Mouse (Mus musculus) frontal cortex, adult (tissue): ENCODE measurements around the gene Polr2h.

Source experiments
- ATAC-seq: cut with Nextera tagmentation; 2 replicates; pipeline ENCODE4 v1.9.2; 2017; ENCODE audit warnings: mild to moderate bottlenecking, moderate library complexity, mixed read lengths; ENCODE audit not compliant: low TSS enrichment

Gene Polr2h

DNA sequence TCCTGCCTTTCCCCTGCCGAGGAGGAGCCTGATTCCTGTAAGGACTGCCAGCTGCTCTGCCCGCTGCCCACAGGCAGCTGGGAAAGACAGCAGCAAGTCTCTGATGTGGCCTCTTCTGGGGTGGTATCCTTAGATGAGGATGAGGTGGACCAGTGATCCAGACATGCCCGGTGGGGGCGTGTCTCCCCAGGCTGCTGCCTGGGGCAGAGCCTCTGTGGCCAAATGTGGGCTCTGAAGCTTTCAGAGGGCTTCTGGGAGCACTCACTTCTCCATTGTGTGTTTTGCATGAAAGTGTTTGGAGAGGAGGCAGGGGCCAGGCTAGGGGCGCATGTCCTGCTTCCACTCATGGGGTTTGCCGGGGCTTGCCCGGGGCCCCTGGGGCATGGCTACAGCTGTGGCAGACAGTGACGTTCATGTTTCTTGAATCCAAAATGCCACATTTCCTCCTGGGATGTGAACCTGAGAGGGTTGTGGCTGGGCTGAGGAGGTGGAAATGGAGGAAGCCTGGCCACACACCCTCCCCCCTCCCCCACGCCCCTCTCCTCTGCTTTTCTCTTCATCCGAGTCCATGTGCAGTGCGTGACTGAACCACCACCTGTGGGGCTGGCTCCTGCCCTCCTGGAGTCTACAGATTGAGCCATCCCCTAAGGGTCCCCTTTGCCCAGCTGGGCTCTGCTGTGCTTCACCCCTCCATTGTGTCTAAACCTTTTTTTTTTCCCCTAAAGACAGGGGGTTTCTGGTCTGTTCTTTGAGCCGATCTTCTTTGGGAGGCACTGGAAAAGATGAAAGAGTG is 15.5 kb upstream of the Polr2h start:
- ATAC-seq, result no peak

DNA sequence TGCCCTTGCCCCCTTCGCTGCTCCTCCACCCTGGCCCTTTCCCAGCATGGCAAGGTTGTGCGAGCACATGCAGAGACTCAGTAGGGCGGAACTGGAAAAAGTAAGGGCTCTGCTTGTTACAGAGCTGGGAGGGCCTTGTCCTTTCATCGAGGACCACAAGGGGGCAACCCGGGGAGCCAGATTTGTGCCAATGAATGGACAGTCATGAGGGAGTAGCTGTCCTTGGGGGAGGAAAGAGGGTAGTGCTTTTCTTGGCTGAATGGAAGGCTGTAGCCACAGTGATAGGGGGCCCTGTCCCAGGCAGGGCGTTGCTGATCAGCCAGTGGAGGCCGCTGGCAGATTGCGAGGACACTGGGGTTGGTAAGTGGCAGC is 15.0 kb upstream of the Polr2h start:
- ATAC-seq, result peak; percentile 28; the same call in 1 of the 2 replicates

DNA sequence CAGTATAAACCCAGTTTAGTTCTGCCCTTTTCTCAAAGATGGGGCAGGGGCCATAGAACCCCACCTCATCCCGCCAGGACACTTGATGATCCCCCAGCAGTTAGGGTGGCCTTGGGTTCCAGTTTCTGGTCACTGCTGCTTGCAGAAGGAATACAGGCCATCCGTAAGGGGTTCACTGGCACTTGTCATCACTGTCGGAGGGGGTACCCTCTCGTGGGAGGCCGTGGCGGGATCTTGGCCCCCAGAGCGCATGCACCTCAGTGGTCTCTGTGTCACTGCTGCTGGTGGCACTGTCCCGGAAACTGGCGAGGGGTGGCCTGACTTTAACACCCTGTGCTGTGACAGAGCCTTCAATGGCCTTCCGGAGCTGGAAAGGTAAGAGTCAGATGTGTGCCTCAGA is 14.4 kb upstream of the Polr2h start:
- ATAC-seq, result no peak

DNA sequence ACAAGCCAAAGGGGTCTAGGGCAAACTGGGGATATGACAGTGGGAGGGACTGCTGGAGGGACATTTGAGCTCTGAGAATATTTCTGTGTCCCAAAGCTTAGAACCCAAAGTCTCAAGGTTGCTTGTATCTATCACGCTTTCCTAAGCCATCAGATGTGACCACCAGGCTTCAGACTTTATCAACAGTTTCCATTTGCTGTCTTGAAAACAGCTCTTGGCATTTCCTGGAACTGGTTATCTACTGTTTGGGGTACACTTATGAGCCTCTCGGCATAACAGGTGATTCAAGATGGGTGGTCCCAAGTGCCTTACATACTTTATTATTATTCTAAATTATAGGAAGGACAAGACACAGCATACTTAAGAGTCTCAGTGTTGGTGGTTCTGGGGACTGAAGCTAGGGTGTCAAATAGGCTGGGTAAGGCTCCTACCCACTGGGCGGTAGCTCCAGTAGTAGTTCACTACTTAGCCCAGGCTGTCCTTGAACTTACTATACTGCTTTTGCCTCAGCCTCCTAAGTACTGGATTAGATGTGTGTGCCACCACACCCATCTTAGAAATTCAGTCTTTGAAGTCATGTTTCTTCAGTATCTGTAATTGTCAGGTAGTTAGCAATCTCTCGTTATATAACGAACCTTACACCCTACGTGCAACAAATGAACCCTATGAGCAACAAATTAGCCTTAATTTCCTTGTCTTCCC is 13.6 kb upstream of the Polr2h start:
- no peak for ATAC-seq

DNA sequence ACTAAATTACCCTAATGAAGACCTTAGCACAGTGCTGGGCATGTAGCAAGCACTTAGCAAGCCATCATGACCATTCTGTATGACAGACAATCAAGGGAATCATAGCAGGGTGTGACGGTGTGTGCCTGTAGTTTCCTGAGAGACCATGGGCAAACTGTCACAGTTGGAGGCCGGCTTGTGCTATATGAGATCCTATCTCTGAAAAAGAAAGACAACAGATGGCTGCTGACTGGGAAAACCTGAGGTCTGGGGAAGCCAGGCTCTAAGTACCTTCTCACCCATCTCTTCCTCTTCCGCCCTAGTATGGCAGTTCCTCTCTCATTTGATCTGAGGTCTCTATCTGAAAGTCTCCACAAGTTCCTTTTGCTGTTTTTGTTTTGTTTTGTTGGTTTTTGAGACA is 11.7 kb upstream of the Polr2h start:
- ATAC-seq, result no peak

DNA sequence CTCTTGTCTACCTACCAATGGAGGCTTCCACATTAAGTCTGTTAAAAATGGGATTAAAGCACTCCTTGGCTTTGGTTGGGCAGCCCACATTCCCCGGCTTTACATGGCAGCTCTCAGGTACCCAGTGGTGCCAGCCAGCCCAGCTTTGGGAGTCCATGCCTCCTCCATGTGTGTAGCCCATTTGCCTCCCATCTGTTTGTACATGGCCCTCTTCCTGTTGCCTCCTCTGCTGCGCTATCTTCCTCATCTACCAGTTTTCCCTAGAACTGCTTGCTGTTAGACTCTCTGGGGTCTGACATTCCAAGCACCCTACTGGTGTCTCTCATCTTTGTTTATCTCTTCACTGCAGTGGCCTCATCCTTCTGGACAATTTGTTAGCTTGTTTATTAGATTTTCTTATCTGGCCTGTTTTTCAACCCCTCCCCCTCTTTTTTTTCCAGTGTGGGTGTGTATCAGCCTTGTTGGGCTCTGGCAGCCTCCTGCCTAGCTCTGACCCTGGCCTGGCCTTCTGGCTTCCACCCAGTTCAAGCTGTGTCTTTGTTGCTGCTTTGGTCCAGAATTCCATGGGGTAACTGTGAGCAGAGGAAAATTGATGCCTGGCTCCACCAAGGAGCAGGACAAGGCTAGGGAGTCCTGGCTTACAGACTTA is 10.9 kb upstream of the Polr2h start:
- no peak for ATAC-seq

DNA sequence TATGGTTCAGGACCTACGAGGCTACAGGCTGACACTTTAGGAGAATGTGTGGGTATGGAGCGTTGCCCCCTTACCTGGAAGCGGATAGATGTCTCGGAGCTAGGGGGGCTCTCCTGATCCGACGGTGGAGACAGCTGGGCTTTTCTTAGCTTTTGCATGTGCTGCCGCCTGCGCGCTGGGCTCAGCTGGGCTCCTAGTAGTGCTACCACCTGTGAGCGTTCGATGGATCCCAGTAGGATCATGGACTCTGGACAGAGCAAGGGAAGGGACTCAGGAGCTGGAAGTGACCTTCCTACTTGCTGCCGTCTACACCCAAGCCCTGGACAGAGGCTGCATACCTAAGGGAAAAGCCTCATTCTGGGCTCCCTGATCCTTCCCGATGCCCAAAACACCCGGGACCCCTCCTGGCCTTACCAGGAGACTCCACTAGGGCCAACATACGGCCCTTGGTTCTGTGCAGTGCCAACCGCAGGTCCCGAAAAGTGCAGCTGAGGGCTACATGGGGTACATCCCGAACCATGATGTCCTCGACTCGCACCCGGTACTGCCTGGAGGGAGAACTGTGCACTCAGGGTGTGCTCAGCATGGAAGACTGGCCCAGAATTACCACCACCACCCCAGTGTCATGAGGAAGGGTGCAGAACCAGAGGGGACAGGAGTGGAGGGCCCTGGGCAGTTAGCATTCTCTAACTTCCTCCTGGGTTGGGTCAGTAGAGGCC is 9.1 kb upstream of the Polr2h start:
- ATAC-seq, result no peak

DNA sequence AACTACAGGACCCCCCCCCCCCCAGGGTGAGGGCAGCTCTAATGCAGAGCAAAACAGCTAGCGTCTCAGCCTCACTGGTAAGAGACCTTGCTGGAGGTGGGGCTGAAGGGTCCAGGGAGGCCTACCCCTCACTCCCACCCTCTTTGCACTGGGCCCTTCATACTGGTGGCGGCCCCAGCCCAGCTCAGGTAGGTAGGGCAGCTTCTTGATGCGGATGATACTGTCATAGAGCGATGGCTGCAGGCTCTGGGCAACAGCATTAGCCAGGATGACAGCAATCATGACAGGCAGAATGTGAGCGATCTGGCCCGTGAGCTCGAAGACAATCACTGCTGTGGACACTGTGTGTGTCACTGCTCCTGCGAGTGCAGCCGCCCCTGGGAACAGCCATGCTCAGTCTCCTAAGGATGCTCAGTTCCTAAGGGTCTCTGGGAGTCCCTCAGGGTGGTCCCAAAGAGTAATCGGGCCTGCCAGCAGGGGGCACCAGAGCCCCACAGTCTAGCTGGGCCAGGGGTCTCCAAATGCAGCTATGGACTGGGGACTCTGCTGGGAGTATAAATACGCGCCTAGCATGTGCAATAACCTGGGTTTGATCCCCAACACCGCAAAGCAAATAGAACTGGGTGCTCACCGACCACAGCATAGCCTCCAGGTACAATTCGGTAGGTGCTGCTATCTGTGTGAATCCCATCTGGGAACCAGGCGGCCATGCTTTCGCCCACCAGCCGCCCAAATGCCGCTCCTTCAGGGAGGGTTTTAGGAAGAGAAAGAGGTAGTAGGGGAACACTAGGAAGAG is 8.3 kb upstream of the Polr2h start:
- ATAC-seq, result no peak

DNA sequence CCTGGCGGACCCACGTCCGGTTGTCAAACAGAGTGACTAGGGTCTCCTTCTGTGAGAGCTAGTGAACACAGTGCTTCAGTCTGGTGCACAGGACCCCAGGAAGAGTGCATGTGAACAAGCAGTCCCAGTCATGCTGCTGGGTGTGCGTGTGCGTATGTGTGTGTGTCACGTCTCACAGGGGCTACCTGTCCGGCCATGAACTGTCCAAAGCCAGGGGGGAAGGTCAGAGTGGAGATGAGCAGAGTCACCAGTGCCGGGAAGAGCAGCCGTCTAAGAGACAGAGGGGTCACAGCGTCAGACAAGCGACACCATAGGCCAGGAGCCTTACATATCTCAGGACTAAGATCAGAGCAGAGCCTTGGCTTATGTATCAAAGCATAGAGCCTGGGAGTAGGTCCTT is 7.1 kb upstream of the Polr2h start:
- no peak for ATAC-seq

DNA sequence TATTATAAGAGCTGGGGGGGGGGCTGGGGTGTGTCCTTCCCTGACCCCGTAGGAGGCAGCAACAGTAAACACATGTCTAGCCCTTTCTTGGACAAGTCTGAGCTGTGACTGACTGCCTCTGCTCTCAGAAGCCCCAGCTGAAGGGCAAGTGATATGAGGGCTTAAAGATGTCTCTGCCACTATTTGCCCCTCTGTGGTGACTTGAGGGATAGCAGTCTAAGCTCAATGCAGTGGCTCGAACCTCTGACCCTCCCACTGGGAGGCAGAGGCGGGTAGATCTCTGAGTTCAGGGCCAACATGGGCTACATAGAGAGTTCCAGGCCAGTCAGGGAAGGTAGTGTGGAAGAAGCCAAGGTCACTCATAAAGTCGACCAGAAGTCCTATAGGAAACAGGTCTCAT is 6.7 kb upstream of the Polr2h start:
- no peak for ATAC-seq

DNA sequence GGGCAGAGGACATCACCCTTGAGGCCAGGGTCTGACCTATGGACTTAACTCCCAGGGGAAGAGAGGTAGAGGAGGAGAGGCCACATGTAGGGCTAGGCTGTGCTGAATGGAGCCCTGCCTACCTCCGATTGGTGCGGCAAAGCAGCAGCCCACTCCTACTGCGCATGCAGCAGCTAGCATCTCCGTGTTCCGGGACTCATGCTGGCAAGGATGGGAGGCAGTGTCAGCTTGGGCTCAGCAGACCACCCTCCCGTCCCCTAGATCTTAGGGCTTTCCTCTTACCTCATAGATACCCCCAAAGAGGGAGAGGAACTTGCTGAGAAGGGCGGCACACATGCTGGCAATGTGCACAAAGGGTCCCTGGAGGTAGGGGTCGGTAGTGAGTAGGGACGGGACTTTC is 5.3 kb upstream of the Polr2h start:
- ATAC-seq, result no peak

DNA sequence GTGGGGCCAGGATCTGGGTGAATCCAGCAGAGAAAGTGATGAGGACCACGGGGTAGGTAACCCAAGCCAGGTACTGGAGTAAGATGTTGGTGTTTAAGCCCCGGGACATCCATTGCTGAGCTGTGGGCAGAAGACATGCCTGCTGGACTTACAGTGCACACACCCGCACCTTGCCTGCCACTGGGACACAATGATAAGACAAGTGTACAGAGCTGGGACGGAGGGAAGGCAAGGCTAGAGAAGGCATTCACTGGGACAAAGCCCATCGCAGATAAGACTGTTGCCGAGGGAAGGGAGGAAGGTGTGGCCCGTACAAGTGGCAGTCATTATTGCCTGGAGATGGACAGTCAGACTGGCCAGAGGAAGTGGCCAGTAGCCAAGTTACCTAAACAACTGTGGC is 4.6 kb upstream of the Polr2h start:
- no peak for ATAC-seq

DNA sequence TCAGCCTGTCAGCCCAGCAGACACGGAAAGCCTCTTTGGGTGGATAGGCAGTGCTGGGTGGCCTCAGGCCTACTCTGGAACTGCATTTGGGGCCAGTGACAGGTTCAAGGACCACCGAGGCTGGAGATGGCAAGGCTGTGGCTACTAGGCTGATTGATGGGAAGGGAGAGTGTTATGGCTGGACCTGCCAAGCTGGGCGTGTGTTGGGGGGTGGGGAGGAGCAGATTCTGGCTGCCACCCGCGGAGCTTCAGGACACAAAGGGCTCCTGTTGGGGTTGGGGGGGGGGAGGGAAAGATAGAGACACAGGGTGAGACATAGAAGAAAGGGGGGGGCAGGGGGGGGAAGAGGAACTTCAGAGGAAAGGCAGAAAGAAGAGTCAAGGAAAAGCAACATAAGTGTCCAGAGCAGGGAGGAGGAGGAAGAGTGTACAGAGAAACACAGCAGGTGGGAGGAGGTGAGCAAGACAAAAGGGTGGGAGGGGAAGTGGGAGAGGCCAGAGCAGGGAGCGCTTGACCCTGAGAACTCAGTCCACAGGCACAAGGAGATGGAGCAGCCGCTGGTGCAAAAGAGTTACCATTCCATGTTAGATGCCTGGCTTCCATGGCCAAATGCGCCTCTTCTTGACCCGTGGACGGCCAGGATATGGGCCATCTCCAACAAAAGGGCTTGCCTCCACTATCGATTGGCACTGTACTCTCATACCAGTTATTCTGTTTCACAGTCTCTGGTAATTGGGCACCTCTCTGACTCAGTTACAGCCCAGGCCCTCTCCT is 3.0 kb upstream of the Polr2h start:
- ATAC-seq, result no peak

DNA sequence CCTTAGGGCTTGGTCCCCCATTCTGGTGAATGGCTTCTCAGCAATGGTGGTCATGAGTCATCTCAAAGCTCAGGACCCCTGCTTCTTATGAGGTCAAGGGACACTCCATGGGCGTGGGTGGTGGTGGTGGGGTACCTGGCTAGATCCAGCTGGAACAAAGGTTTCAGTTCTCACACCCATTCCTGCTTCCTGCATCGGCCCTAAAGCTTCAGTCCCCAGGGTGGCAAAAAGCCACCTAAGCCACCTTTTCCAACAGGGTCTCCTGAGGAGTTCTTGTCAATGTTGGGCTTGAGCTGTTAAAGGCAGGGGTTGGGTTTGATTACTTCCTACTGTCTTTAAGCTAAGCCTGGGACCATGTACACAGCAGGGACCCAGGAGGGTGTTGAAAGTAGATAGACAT is 2.3 kb upstream of the Polr2h start:
- ATAC-seq, result no peak

DNA sequence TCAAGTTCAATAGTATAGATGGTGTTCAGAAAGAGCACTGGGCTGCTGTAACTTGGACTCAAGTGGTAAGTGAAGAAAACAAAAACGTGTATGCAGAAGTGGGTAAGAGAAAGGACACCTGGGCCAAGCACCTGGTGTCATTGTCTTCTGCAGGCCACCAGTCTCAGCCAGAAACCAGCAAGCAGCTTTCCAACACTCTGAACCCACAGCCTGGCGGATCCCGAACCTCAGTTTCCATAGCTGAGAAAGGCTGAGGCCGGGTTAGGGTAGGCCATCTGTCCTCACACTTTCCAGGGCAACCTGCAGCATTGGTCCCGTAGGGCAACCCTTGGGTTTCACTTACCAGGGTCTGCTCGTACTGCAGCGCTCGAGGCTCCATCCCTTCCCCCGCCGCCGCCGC is 1.9 kb upstream of the Polr2h start:
- ATAC-seq, result no peak

DNA sequence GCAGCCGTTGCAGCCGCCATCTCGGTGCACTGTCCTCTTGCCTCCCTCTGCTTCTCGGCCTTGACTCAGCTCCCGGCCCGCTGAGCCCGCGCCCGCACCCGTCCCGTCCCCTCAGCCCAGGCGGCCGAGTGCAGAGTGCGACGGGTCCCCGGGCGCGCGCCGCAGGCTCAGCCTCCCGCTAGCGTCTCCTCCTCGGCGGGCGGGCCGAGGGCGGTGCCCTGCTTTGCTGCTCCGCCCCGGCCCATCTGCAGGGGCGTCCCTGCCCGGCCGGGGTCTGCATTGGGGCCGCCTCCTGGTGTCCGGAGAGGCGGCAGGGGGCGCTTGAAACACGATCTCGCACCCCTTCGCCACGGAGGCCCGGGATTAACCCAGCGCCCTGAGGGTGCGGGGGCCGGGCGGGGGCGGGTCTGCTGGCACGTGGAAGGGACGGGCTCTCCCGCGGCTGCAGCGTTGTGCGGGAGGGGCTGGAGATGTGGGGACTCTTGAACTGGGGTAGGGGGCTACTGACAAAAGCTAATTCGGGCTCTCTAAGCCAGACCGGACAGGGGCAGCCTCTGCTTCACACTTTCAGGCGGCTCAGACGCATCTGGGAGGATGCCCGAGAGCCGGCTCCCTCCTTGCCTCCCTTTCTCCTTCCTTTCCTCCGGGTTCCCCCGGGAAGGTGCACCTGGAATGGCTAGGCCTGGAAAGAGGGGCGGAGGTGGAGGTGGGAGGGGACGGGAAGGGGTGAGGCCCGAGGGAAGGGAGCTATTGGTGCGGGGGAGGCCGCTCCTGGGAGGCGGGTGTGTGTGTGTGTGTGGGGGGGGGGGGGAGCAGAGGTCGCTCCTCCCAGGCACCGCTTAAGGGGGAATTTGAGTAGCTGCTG is 1.3 kb upstream of the Polr2h start:
- peak; percentile 58 for ATAC-seq

DNA sequence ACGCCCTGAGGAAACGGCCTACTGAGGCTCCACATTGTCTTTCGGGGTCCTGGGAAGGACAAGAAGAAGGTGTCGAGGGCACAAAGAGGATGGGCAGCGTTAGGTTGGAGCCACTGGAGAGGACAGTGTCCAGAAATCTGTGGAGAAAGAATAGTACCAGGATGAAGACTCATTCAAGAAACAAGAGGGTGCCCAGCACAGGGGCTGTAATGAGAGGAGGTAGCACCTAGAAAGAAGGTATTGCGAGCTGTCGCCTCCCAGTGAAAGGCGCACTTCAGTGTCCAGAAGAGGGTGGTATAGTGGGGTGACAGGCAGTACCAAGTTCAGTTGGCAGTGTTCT is 654 bp upstream of the Polr2h start:
- ATAC-seq, result no peak; the same call in 1 of the 2 replicates

DNA sequence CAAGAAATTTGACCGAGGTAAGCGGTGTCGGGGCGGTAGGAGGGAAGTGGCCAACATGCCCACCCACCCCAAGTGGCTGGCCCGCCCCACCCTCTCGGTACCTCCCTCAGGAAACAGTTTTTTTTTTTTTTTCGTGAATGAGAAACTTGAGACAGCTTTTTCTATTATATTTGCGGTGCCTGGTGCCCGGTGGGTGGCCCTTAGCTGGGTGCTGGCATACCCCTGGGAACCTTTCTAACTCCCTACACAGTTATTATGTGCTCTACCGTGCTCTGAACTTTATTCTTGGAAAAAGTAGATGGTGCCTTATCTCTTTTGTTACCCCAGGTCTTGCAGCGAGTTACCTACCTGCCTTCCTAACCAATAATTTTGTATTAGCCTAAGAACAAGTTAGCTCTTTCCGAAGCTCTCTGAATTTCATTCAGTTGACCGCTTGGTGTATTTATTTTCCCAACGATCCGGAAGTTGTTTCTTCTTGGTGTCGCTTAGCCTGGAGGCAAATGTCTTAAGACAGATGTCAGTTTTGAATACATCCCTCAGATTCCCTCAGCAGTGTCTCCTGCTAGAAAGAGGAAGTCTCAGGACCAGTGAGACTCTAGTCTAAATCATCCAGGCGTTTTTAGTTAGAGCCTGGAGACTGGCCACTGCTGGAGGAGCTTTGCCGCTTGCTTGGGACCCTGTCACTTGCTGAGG is 659 bp downstream of the Polr2h start:
- ATAC-seq, result no peak

DNA sequence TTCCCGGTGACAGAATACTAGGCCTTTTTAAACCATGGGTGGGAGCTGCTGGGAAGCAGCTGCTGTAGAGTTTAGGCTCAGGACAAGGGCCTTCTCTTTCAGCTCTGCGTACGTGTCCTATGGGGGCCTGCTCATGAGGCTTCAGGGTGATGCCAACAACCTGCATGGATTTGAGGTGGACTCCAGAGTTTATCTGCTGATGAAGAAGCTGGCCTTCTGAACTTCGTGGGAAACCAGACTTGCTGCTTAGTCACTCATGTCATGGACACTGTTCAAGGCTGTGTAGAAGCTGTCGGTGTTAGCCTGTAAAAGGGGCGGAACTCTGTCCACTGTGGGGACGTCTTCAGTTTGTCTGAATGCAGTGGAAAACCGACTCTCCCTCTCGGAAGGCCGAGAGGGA is 4.3 kb downstream of the Polr2h start:
- no peak for ATAC-seq
